Mouse (Mus musculus): ENCODE measurements around the gene Cnot6. TPM values are rescaled to one million over a fixed set of nuclear protein-coding genes. Genes with fewer than 3 reads are reported as not detected.

The Cnot6 gene
- polyA plus RNA-seq, 1 experiment from 2014 or later = 53.9 TPM

GRCm38 (mm10) chr11:49739776-49740175 lies 27.3 kb upstream of the Cnot6 start:
- WGBS = 77% methylated on average over 3 of the region's 3 CpGs
- H3K27me3 ChIP-seq (ENCODE audit: control insufficient read depth, insufficient read depth, low read length) = no peaks in the 10 kb centered on the region
- H3K4me1 ChIP-seq (ENCODE audit: control insufficient read depth, insufficient read depth, low read length) = no peaks in the 10 kb centered on the region
- H3K4me3 ChIP-seq (ENCODE audit: low read depth, low read length) = no peak overlapping the region
- H3K36me3 ChIP-seq (ENCODE audit: control insufficient read depth, insufficient read depth, low read length) = no peaks in the 10 kb centered on the region
- DNase-seq (ENCODE audit: low spot score) = no peak
- no peak overlapping the region for H3K4me2 ChIP-seq (ENCODE audit: low read depth)
- no peak for ATAC-seq (ENCODE audit: insufficient read depth, low FRiP score, low TSS enrichment)
- no peak overlapping the region for H3K27ac ChIP-seq (ENCODE audit: low read depth, low read length)
- H3K9ac ChIP-seq (ENCODE audit: low read length) = no peak overlapping the region
- H3K9me3 ChIP-seq (ENCODE audit: control insufficient read depth, low read length) = no peaks in the 10 kb centered on the region

GRCm38 (mm10) chr11:49738659-49739406 lies 26.3 kb upstream of the Cnot6 start:
- 79% methylated on average over 11 of the region's 11 CpGs for WGBS

GRCm38 (mm10) chr11:49737625-49738024 lies 25.1 kb upstream of the Cnot6 start:
- H3K9ac ChIP-seq (ENCODE audit: low read length) = no peak overlapping the region
- H3K27me3 ChIP-seq (ENCODE audit: control insufficient read depth, insufficient read depth, low read length) = no peaks in the 10 kb centered on the region
- WGBS = 57% methylated on average over 1 of the region's 1 CpGs
- H3K36me3 ChIP-seq (ENCODE audit: control insufficient read depth, insufficient read depth, low read length) = no peaks in the 10 kb centered on the region
- H3K4me1 ChIP-seq (ENCODE audit: control insufficient read depth, insufficient read depth, low read length) = no peaks in the 10 kb centered on the region
- no peak for DNase-seq (ENCODE audit: low spot score)
- no peak overlapping the region for H3K4me3 ChIP-seq (ENCODE audit: low read depth, low read length)
- ATAC-seq (ENCODE audit: insufficient read depth, low FRiP score, low TSS enrichment) = no peak
- no peak overlapping the region for H3K27ac ChIP-seq (ENCODE audit: low read depth, low read length)
- H3K9me3 ChIP-seq (ENCODE audit: control insufficient read depth, low read length) = no peaks in the 10 kb centered on the region
- H3K4me2 ChIP-seq (ENCODE audit: low read depth) = no peak overlapping the region

More at GRCm38 (mm10) chr11:49738659-49739406, 26.3 kb upstream of the Cnot6 start:
- DNase-seq (ENCODE audit: low spot score) (no peak), ATAC-seq (ENCODE audit: insufficient read depth, low FRiP score, low TSS enrichment) (no peak)
- H3K27ac ChIP-seq (ENCODE audit: low read depth, low read length) = no peak overlapping the region
- no peak overlapping the region for H3K9ac ChIP-seq (ENCODE audit: low read length)
- H3K27me3 ChIP-seq (ENCODE audit: control insufficient read depth, insufficient read depth, low read length) = no peaks in the 10 kb centered on the region
- H3K4me1 ChIP-seq (ENCODE audit: control insufficient read depth, insufficient read depth, low read length) = no peaks in the 10 kb centered on the region
- H3K4me3 ChIP-seq (ENCODE audit: low read depth, low read length) = no peak overlapping the region
- H3K36me3 ChIP-seq (ENCODE audit: control insufficient read depth, insufficient read depth, low read length) = no peaks in the 10 kb centered on the region
- H3K9me3 ChIP-seq (ENCODE audit: control insufficient read depth, low read length) = no peaks in the 10 kb centered on the region
- H3K4me2 ChIP-seq (ENCODE audit: low read depth) = no peak overlapping the region

GRCm38 (mm10) chr11:49734771-49735170 lies 22.2 kb upstream of the Cnot6 start:
- ATAC-seq (ENCODE audit: insufficient read depth, low FRiP score, low TSS enrichment) (no peak), DNase-seq (ENCODE audit: low spot score) (no peak)
- H3K27me3 ChIP-seq (ENCODE audit: control insufficient read depth, insufficient read depth, low read length) = no peaks in the 10 kb centered on the region
- no peak overlapping the region for H3K4me2 ChIP-seq (ENCODE audit: low read depth)
- H3K4me1 ChIP-seq (ENCODE audit: control insufficient read depth, insufficient read depth, low read length) = no peaks in the 10 kb centered on the region
- no peak overlapping the region for H3K9ac ChIP-seq (ENCODE audit: low read length)
- WGBS = 84% methylated on average over 11 of the region's 11 CpGs
- H3K9me3 ChIP-seq (ENCODE audit: control insufficient read depth, low read length) = no peaks in the 10 kb centered on the region
- H3K27ac ChIP-seq (ENCODE audit: low read depth, low read length) = no peak overlapping the region
- no peaks in the 10 kb centered on the region for H3K36me3 ChIP-seq (ENCODE audit: control insufficient read depth, insufficient read depth, low read length)
- H3K4me3 ChIP-seq (ENCODE audit: low read depth, low read length) = no peak overlapping the region

- no peak overlapping the region for H3K4me2 ChIP-seq (ENCODE audit: low read depth)
- DNase-seq (ENCODE audit: low spot score) (no peak), ATAC-seq (ENCODE audit: insufficient read depth, low FRiP score, low TSS enrichment) (no peak)
- WGBS = 96% methylated on average over 5 of the region's 5 CpGs
- H3K9ac ChIP-seq (ENCODE audit: low read length) = no peak overlapping the region
- no peak overlapping the region for H3K4me3 ChIP-seq (ENCODE audit: low read depth, low read length)
- no peaks in the 10 kb centered on the region for H3K27me3 ChIP-seq (ENCODE audit: control insufficient read depth, insufficient read depth, low read length)
- no peaks in the 10 kb centered on the region for H3K36me3 ChIP-seq (ENCODE audit: control insufficient read depth, insufficient read depth, low read length)
- no peak overlapping the region for H3K27ac ChIP-seq (ENCODE audit: low read depth, low read length)
- no peaks in the 10 kb centered on the region for H3K4me1 ChIP-seq (ENCODE audit: control insufficient read depth, insufficient read depth, low read length)
- H3K9me3 ChIP-seq (ENCODE audit: control insufficient read depth, low read length) = no peaks in the 10 kb centered on the region
Observed at GRCm38 (mm10) chr11:49730275-49730948, 17.9 kb upstream of the Cnot6 start.

GRCm38 (mm10) chr11:49727877-49728276 lies 15.4 kb upstream of the Cnot6 start:
- H3K4me1 ChIP-seq (ENCODE audit: control insufficient read depth, insufficient read depth, low read length) = no peaks in the 10 kb centered on the region
- WGBS = 15% methylated on average over 3 of the region's 3 CpGs
- ATAC-seq (ENCODE audit: insufficient read depth, low FRiP score, low TSS enrichment) (no peak), DNase-seq (ENCODE audit: low spot score) (peak; percentile 50)
- H3K27me3 ChIP-seq (ENCODE audit: control insufficient read depth, insufficient read depth, low read length) = no peaks in the 10 kb centered on the region
- no peaks in the 10 kb centered on the region for H3K36me3 ChIP-seq (ENCODE audit: control insufficient read depth, insufficient read depth, low read length)
- no peak overlapping the region for H3K9ac ChIP-seq (ENCODE audit: low read length)
- H3K9me3 ChIP-seq (ENCODE audit: control insufficient read depth, low read length) = no peaks in the 10 kb centered on the region
- H3K4me3 ChIP-seq (ENCODE audit: low read depth, low read length) = no peak overlapping the region
- no peak overlapping the region for H3K27ac ChIP-seq (ENCODE audit: low read depth, low read length)
- H3K4me2 ChIP-seq (ENCODE audit: low read depth) = no peak overlapping the region

GRCm38 (mm10) chr11:49726800-49727199 lies 14.3 kb upstream of the Cnot6 start:
- H3K27me3 ChIP-seq (ENCODE audit: control insufficient read depth, insufficient read depth, low read length) = no peaks in the 10 kb centered on the region
- no peak overlapping the region for H3K27ac ChIP-seq (ENCODE audit: low read depth, low read length)
- WGBS = 81% methylated on average over 8 of the region's 8 CpGs
- no peak overlapping the region for H3K4me3 ChIP-seq (ENCODE audit: low read depth, low read length)
- ATAC-seq (ENCODE audit: insufficient read depth, low FRiP score, low TSS enrichment) = no peak
- DNase-seq (ENCODE audit: low spot score) = no peak
- H3K9me3 ChIP-seq (ENCODE audit: control insufficient read depth, low read length) = no peaks in the 10 kb centered on the region
- H3K9ac ChIP-seq (ENCODE audit: low read length) = no peak overlapping the region
- H3K36me3 ChIP-seq (ENCODE audit: control insufficient read depth, insufficient read depth, low read length) = no peaks in the 10 kb centered on the region
- no peaks in the 10 kb centered on the region for H3K4me1 ChIP-seq (ENCODE audit: control insufficient read depth, insufficient read depth, low read length)
- H3K4me2 ChIP-seq (ENCODE audit: low read depth) = no peak overlapping the region

GRCm38 (mm10) chr11:49724676-49725075 lies 12.2 kb upstream of the Cnot6 start:
- H3K4me2 ChIP-seq (ENCODE audit: low read depth) = no peak overlapping the region
- no peak for ATAC-seq (ENCODE audit: insufficient read depth, low FRiP score, low TSS enrichment)
- no peak overlapping the region for H3K4me3 ChIP-seq (ENCODE audit: low read depth, low read length)
- no peaks in the 10 kb centered on the region for H3K27me3 ChIP-seq (ENCODE audit: control insufficient read depth, insufficient read depth, low read length)
- H3K27ac ChIP-seq (ENCODE audit: low read depth, low read length) = no peak overlapping the region
- no peaks in the 10 kb centered on the region for H3K4me1 ChIP-seq (ENCODE audit: control insufficient read depth, insufficient read depth, low read length)
- DNase-seq (ENCODE audit: low spot score) = no peak
- no peaks in the 10 kb centered on the region for H3K36me3 ChIP-seq (ENCODE audit: control insufficient read depth, insufficient read depth, low read length)
- no peak overlapping the region for H3K9ac ChIP-seq (ENCODE audit: low read length)
- WGBS = 81% methylated on average over 2 of the region's 2 CpGs
- H3K9me3 ChIP-seq (ENCODE audit: control insufficient read depth, low read length) = no peaks in the 10 kb centered on the region

GRCm38 (mm10) chr11:49723281-49723680 lies 10.8 kb upstream of the Cnot6 start:
- Histone ChIP-seq H3K9ac (ENCODE audit: low read length) (no peak overlapping the region), H3K4me3 (ENCODE audit: low read depth, low read length) (no peak overlapping the region), H3K36me3 (ENCODE audit: control insufficient read depth, insufficient read depth, low read length) (no peaks in the 10 kb centered on the region), H3K4me1 (ENCODE audit: control insufficient read depth, insufficient read depth, low read length) (no peaks in the 10 kb centered on the region), H3K27me3 (ENCODE audit: control insufficient read depth, insufficient read depth, low read length) (no peaks in the 10 kb centered on the region), H3K4me2 (ENCODE audit: low read depth) (no peak overlapping the region), H3K27ac (ENCODE audit: low read depth, low read length) (no peak overlapping the region), H3K9me3 (ENCODE audit: control insufficient read depth, low read length) (no peaks in the 10 kb centered on the region)
- no peak for DNase-seq (ENCODE audit: low spot score)
- ATAC-seq (ENCODE audit: insufficient read depth, low FRiP score, low TSS enrichment) = no peak
- 74% methylated on average over 2 of the region's 2 CpGs for WGBS

All from neural tube, embryonic 11.5 days (tissue).